Mouse (Mus musculus): Measurements from ENCODE around the gene Gm28891. TPM values are rescaled to one million over a fixed set of nuclear protein-coding genes. Genes with fewer than 3 reads are reported as not detected.
"Not testable (repeated sequence)": the region's sequence is repeated elsewhere in the genome, so short reads cannot be mapped to it uniquely, and the experiment has no call there.

Gene Gm28891
- not detected for total RNA-seq (2021)
- long read RNA-seq, experiment 1, result 0 reads
- long read RNA-seq, experiment 2, result 0 reads

GRCm38 (mm10) chrY:60240902-60241301 is at the start of gene Gm28891:
Gm28891 (plus strand) TSS chrY:60241202.
- not testable (repeated sequence) for DNase-seq (ENCODE audit: low spot score in 2 of 2)
